Mouse (Mus musculus) forebrain, embryonic 11.5 days (tissue): ENCODE results near the gene Fam189b. TPM values are rescaled to one million over a fixed set of nuclear protein-coding genes. Genes with fewer than 3 reads are reported as not detected.

Experiments
- ATAC-seq: fragments of 200-750 bp; cut with Nextera tagmentation; replicated peaks from 2 replicates; pipeline ENCODE4 v1.8.0; 2017; ENCODE audit warnings: moderate TSS enrichment; ENCODE audit not compliant: low FRiP score
- DNase-seq: peaks from one replicate; pipeline ENCODE4 v3.0.0-alpha.2; 2017; ENCODE audit warnings: low spot score
- H3K27ac ChIP-seq: fragments of 300-500 bp; sonication (generic); 2 replicates; pipeline ENCODE4 v1.5.1; 2014; ENCODE audit warnings: low read depth, low read length
- H3K27me3 ChIP-seq: fragments of 300-500 bp; sonication (generic); 2 replicates; pipeline ENCODE4 v1.6.1; 2014; ENCODE audit warnings: mild to moderate bottlenecking, low read length, mixed read lengths; ENCODE audit not compliant: control insufficient read depth, insufficient read depth
- H3K36me3 ChIP-seq: fragments of 300-500 bp; sonication (generic); 2 replicates; pipeline ENCODE4 v1.6.1; 2014; ENCODE audit warnings: mild to moderate bottlenecking, low read length, moderate library complexity, mixed read lengths; ENCODE audit not compliant: control insufficient read depth, insufficient read depth
- H3K4me1 ChIP-seq: fragments of 300-500 bp; sonication (generic); replicated peaks from 2 replicates; pipeline ENCODE4 v1.6.1; 2014; ENCODE audit warnings: low read length, mixed read lengths; ENCODE audit not compliant: control insufficient read depth, insufficient read depth
- H3K4me2 ChIP-seq: fragments of 300-500 bp; sonication (generic); 2 replicates; pipeline ENCODE4 v1.6.1; 2014; ENCODE audit warnings: low read depth, mild to moderate bottlenecking, low read length, moderate library complexity, mixed read lengths; ENCODE audit not compliant: severe bottlenecking
- H3K4me3 ChIP-seq: fragments of 300-500 bp; sonication (generic); 2 replicates; pipeline ENCODE4 v1.5.1; 2014; ENCODE audit warnings: low read depth, low read length
- H3K9ac ChIP-seq: fragments of 300-500 bp; sonication (generic); 2 replicates; pipeline ENCODE4 v1.6.1; 2014; ENCODE audit warnings: low read length
- H3K9me3 ChIP-seq: fragments of 300-500 bp; sonication (generic); 2 replicates; pipeline ENCODE4 v1.6.1; 2016; ENCODE audit warnings: low read length, mixed read lengths; ENCODE audit not compliant: control insufficient read depth
- WGBS: fragments of 180-500 bp; shearing (Covaris S2); extraction: QIAGEN DNeasy Blood & Tissue Kit; methylation state at CpG from one replicate; pipeline ENCODE4 v1.1.7; 2014; 5-methylcytosine and 5-hydroxymethylcytosine counted together
- polyA plus RNA-seq: library from polyadenylated mRNA; unstranded; fragments of >200 nt; fragmentation: Nextera tagmentation; extraction: Ambion mirVana; gene quantifications from 2 replicates; pipeline ENCODE4 v1.2.1, GENCODE M21; 2014

Fam189b gene
- polyA plus RNA-seq, 1 experiment from 2014 or later: 26.3 TPM

- no peak overlapping the region for H3K9ac ChIP-seq
- no peaks in the 10 kb centered on the region for H3K9me3 ChIP-seq
- 75% methylated on average over 7 of the region's 7 CpGs for WGBS
- no peak overlapping the region for H3K4me2 ChIP-seq
- peaks cover 2% of the 10 kb centered on the region; the same call in 1 of the 2 replicates for H3K36me3 ChIP-seq
- DNase-seq (no peak), ATAC-seq (no peak)
- no peak overlapping the region for H3K4me3 ChIP-seq
- H3K27ac ChIP-seq: no peak overlapping the region
- H3K27me3 ChIP-seq: no peaks in the 10 kb centered on the region
- H3K4me1 ChIP-seq: peaks cover 6% of the 10 kb centered on the region; the same call in 1 of the 2 replicates
Measured at GRCm38 (mm10) chr3:89231345-89231744, 48.4 kb downstream of the Fam189b start.

- 78% methylated on average over 16 of the region's 16 CpGs for WGBS
Measured at GRCm38 (mm10) chr3:89231772-89232275, 48.9 kb downstream of the Fam189b start.

DNA sequence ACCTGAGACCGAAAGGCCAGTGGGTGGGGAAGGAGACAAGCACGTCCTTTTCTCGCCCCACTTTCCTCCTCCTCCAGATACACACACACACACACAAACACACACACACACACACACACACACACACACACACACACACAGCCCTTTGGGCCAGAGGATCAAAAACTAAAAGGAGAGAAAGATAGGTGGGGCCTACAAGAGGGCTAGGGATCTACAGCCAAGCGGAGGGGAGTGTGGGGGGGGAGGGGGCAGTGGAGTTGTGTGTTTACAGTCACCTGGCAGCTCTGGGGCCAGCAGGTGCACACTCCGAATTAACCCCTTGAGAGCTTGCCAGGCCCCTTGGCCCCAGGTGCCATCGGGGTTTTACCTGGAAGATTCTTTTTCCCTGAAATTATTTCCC, 49.7 kb downstream of the Fam189b start:
- Histone ChIP-seq H3K36me3 (peaks cover 2% of the 10 kb centered on the region; the same call in 1 of the 2 replicates), H3K4me3 (no peak overlapping the region), H3K9me3 (no peaks in the 10 kb centered on the region), H3K9ac (no peak overlapping the region), H3K27ac (no peak overlapping the region), H3K27me3 (no peaks in the 10 kb centered on the region), H3K4me1 (peaks cover 6% of the 10 kb centered on the region; the same call in 1 of the 2 replicates), H3K4me2 (no peak overlapping the region)
- no peak for ATAC-seq
- 67% methylated on average over 6 of the region's 6 CpGs for WGBS
- no peak for DNase-seq

More at GRCm38 (mm10) chr3:89231772-89232275, 48.9 kb downstream of the Fam189b start:
- H3K4me1 ChIP-seq: peaks cover 6% of the 10 kb centered on the region; the same call in 1 of the 2 replicates
- H3K9ac ChIP-seq: no peak overlapping the region
- ATAC-seq: no peak
- H3K4me3 ChIP-seq: no peak overlapping the region
- no peak for DNase-seq
- no peak overlapping the region for H3K4me2 ChIP-seq
- H3K9me3 ChIP-seq: no peaks in the 10 kb centered on the region
- no peaks in the 10 kb centered on the region for H3K27me3 ChIP-seq
- H3K27ac ChIP-seq: no peak overlapping the region
- peaks cover 2% of the 10 kb centered on the region; the same call in 1 of the 2 replicates for H3K36me3 ChIP-seq

GRCm38 (mm10) chr3:89233562-89234110, 50.7 kb downstream of the Fam189b start:
- no peak overlapping the region for H3K4me3 ChIP-seq
- no peak overlapping the region for H3K9ac ChIP-seq
- no peaks in the 10 kb centered on the region for H3K9me3 ChIP-seq
- H3K4me2 ChIP-seq: no peak overlapping the region
- no peak for DNase-seq
- ATAC-seq: no peak
- 87% methylated on average over 14 of the region's 14 CpGs for WGBS
- H3K4me1 ChIP-seq: peaks cover 2% of the 10 kb centered on the region; the same call in 1 of the 2 replicates
- no peak overlapping the region for H3K27ac ChIP-seq
- H3K27me3 ChIP-seq: no peaks in the 10 kb centered on the region
- H3K36me3 ChIP-seq: peaks cover 2% of the 10 kb centered on the region; the same call in 1 of the 2 replicates

DNA sequence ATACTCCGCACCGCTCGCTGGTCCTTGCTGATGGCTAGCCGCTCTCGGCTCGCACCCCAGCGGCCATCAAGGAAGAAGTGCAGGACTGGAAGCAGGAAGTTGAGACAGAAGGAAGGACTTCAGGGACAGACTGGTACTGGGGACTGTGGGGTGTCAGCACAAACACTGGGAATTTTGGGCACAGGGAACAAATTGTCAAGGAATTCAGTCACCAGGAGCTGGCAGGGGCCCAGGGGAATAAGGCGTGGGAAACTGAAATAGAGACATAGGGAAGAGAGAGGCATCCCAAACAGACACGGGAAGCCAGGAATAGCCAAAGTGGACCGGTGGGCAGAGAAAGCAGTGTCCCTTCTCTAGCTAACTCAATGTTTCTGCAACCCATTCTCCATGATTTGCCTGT, 53.6 kb downstream of the Fam189b start:
- 95% methylated on average over 10 of the region's 10 CpGs for WGBS

DNA sequence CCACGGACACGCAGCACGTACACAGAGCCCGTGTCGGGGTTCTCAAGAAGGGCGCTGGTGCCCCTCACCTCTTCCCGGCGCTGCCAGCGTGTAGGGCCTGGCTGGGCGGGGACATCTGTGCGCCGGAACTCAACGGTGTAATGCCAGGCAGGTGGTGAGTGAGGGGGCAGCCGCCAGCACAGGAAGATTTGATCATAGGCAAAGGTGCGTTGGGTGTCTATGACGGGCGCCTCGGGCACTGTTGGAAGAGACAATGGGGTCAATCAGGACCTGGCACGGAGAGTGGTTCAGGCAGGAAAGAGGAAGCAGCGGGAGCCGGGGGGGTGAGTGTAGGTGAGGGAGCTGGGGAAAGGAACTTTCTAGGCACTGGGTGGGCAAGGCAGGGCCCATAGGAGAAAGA, 54.7 kb downstream of the Fam189b start:
- Histone ChIP-seq H3K4me1 (no peaks in the 10 kb centered on the region), H3K9me3 (no peaks in the 10 kb centered on the region), H3K27me3 (no peaks in the 10 kb centered on the region), H3K36me3 (peaks cover 2% of the 10 kb centered on the region; the same call in 1 of the 2 replicates), H3K4me2 (no peak overlapping the region), H3K9ac (no peak overlapping the region), H3K4me3 (no peak overlapping the region), H3K27ac (no peak overlapping the region)
- no peak for ATAC-seq
- 95% methylated on average over 21 of the region's 21 CpGs for WGBS
- DNase-seq: no peak

More for the DNA sequence above, 53.6 kb downstream of the Fam189b start:
- Histone ChIP-seq H3K9ac (no peak overlapping the region), H3K4me3 (no peak overlapping the region), H3K36me3 (peaks cover 2% of the 10 kb centered on the region; the same call in 1 of the 2 replicates), H3K4me2 (no peak overlapping the region), H3K27me3 (no peaks in the 10 kb centered on the region), H3K9me3 (no peaks in the 10 kb centered on the region), H3K27ac (no peak overlapping the region), H3K4me1 (no peaks in the 10 kb centered on the region)
- ATAC-seq: no peak
- peak; percentile 49 for DNase-seq

- H3K4me2 ChIP-seq: no peak overlapping the region
- no peak overlapping the region for H3K4me3 ChIP-seq
- no peak overlapping the region for H3K9ac ChIP-seq
- no peak for ATAC-seq
- no peak for DNase-seq
- H3K36me3 ChIP-seq: peaks cover 2% of the 10 kb centered on the region; the same call in 1 of the 2 replicates
- H3K9me3 ChIP-seq: no peaks in the 10 kb centered on the region
- H3K27ac ChIP-seq: no peak overlapping the region
- WGBS: 80% methylated on average over 12 of the region's 12 CpGs
- no peaks in the 10 kb centered on the region for H3K27me3 ChIP-seq
- H3K4me1 ChIP-seq: peaks cover 2% of the 10 kb centered on the region
Measured at GRCm38 (mm10) chr3:89238494-89238893, 55.6 kb downstream of the Fam189b start.
